ENCODE assay signal across 14 mouse cellular contexts in genomic region chr19:58850719-58851466, GRCm38 (mm10). TPM values are rescaled to one million over a fixed set of nuclear protein-coding genes. Genes with fewer than 3 reads are reported as not detected.
DNase-seq lines count a peak whose midpoint lies in the region; ATAC-seq and TF ChIP-seq lines count a peak whose summit lies in the region.
"Had no signal": no experiment of that assay in that cellular context is flagged by ENCODE, and none has a peak within 500 bp of the region (broad histone marks: within the 10 kb centered on the region; RNA-seq: fewer than 3 reads in every experiment).

No protein-coding gene starts in this region.

- no peak overlapping the region for H3K4me2 ChIP-seq in kidney, embryonic 16.5 days (replicated peaks; ENCODE audit: low read depth, low read length)
- peak overlapping the region; percentile 7; the same call in 1 of the 2 replicates for H3K4me2 ChIP-seq in CH12.LX (ENCODE audit: insufficient read depth, low read depth, poor library complexity, severe bottlenecking)
- no peak overlapping the region for H3K4me2 ChIP-seq in midbrain, embryonic 13.5 days (replicated peaks)
- H3K4me2 ChIP-seq: forebrain, embryonic 12.5 days; heart, embryonic 15.5 days; lung, embryonic 15.5 days had no signal

- no peaks in the 10 kb centered on the region for H3K9me3 ChIP-seq in kidney, embryonic 16.5 days (ENCODE audit: low read length)
- no peaks in the 10 kb centered on the region for H3K9me3 ChIP-seq in CH12.LX (replicated peaks; ENCODE audit: low read length)
- H3K9me3 ChIP-seq in midbrain, embryonic 13.5 days = no peaks in the 10 kb centered on the region
- H3K9me3 ChIP-seq: forebrain, embryonic 12.5 days; heart, embryonic 15.5 days; lung, embryonic 15.5 days had no signal

- TF ChIP-seq EP300 in CH12.LX (IDR thresholded peaks at IDR 0.05; ENCODE audit: low read length) = peak; percentile 72

- dilution Hi-C loops in CH12.LX (cut with MboI; ENCODE audit: extremely low pct_ligation_motif_present, extremely low pct_unique_long_range_greater_than_20kb, low sequenced_read_pairs) = no loop called here

- peak; percentile 30 to 63 for DNase-seq in kidney, postnatal 36 days
- peak; percentile 43 for DNase-seq in CH12.LX (ENCODE audit: extremely low read depth)
- DNase-seq in gastrocnemius, postnatal 25 days = peak; percentile 48
- DNase-seq in right cerebral cortex, postnatal 4 days = no peak
- no peak for DNase-seq in left cerebral cortex, postnatal 4 days
- DNase-seq: kidney, adult 18-20 months; thymus, postnatal 36 days had no signal

- intact Hi-C loops in left cerebral cortex, postnatal 4 days (cut with DNase I) = no loop called here

- H3K4me1 ChIP-seq in kidney, embryonic 16.5 days (ENCODE audit: insufficient read depth, low read length) = peaks cover 11% of the 10 kb centered on the region; the same call in 1 of the 2 replicates
- H3K4me1 ChIP-seq in CH12.LX (ENCODE audit: control insufficient read depth in 1 of 2, insufficient read depth in 2 of 2) = peaks cover 0 to 37% of the 10 kb centered on the region in 2 experiments; a peak in 3 of 4 replicates
- peaks cover 3% of the 10 kb centered on the region; the same call in 1 of the 2 replicates for H3K4me1 ChIP-seq in midbrain, embryonic 13.5 days (replicated peaks)
- H3K4me1 ChIP-seq: forebrain, embryonic 12.5 days; lung, embryonic 15.5 days had no signal

- H3K79me2 ChIP-seq in CH12.LX (replicated peaks; ENCODE audit: control insufficient read depth, extremely low read depth, insufficient read depth, poor library complexity, severe bottlenecking) = no peaks in the 10 kb centered on the region

- in situ Hi-C loops in CH12.LX (cut with MboI; ENCODE audit: low pct_ligation_motif_present, low pct_unique_long_range_greater_than_20kb, low sequenced_read_pairs) = no loop called here

- ATAC-seq in kidney, embryonic 16.5 days (ENCODE audit: low FRiP score, low TSS enrichment) = no peak
- ATAC-seq in megakaryocyte, adult 5-6 weeks (ENCODE audit: poor library complexity, severe bottlenecking) = peak; percentile 59
- no peak for ATAC-seq in midbrain, embryonic 13.5 days

- H3K27me3 ChIP-seq in kidney, embryonic 16.5 days (ENCODE audit: insufficient read depth, low read length) = no peaks in the 10 kb centered on the region
- H3K27me3 ChIP-seq in CH12.LX (replicated peaks) = no peaks in the 10 kb centered on the region
- H3K27me3 ChIP-seq in midbrain, embryonic 13.5 days = no peaks in the 10 kb centered on the region
- H3K27me3 ChIP-seq: forebrain, embryonic 12.5 days; heart, embryonic 15.5 days; lung, embryonic 15.5 days had no signal

- H3K27ac ChIP-seq in kidney, embryonic 16.5 days (ENCODE audit: low read length) = no peak overlapping the region
- H3K27ac ChIP-seq in CH12.LX (ENCODE audit: insufficient read depth, low read depth) = no peak overlapping the region
- H3K27ac ChIP-seq in midbrain, embryonic 13.5 days = no peak overlapping the region
- H3K27ac ChIP-seq: forebrain, embryonic 12.5 days; heart, embryonic 15.5 days; left cerebral cortex, adult 2 months; lung, embryonic 15.5 days had no signal

- no peak overlapping the region for H3K4me3 ChIP-seq in kidney, embryonic 16.5 days (ENCODE audit: low read length)
- no peak overlapping the region for H3K4me3 ChIP-seq in CH12.LX (replicated peaks in 1 of 3; ENCODE audit: low read depth in 2 of 3, low read length in 2 of 3, poor library complexity in 1 of 3)
- no peak overlapping the region for H3K4me3 ChIP-seq in midbrain, embryonic 13.5 days (replicated peaks)
- H3K4me3 ChIP-seq: forebrain, embryonic 12.5 days; heart, embryonic 15.5 days; left cerebral cortex, adult 2 months; lung, embryonic 15.5 days had no signal

- TF ChIP-seq RAD21 in CH12.LX (IDR thresholded peaks at IDR 0.05; ENCODE audit: low read depth, low read length) = no peak

- TF ChIP-seq POLR2A in CH12.LX (IDR thresholded peaks at IDR 0.05; ENCODE audit: low read depth, low read length) = no peak

- H3K36me3 ChIP-seq in kidney, embryonic 16.5 days (ENCODE audit: insufficient read depth, low read length) = peaks cover 3% of the 10 kb centered on the region; the same call in 1 of the 2 replicates
- H3K36me3 ChIP-seq in CH12.LX (replicated peaks in 1 of 2; ENCODE audit: control insufficient read depth in 1 of 2, insufficient read depth in 1 of 2, low read length in 1 of 2) = no peaks in the 10 kb centered on the region
- peaks cover 3% of the 10 kb centered on the region for H3K36me3 ChIP-seq in midbrain, embryonic 13.5 days
- H3K36me3 ChIP-seq: forebrain, embryonic 12.5 days; heart, embryonic 15.5 days; lung, embryonic 15.5 days had no signal

- 55% methylated on average over 5 of the region's 7 CpGs for WGBS in kidney, embryonic 16.5 days
- 74% methylated on average over 6 of the region's 7 CpGs for WGBS in midbrain, embryonic 13.5 days

- no peak overlapping the region for H3K9ac ChIP-seq in kidney, embryonic 16.5 days (replicated peaks; ENCODE audit: low read length)
- no peak overlapping the region for H3K9ac ChIP-seq in CH12.LX (ENCODE audit: insufficient read depth, low read depth)
- H3K9ac ChIP-seq in midbrain, embryonic 13.5 days (replicated peaks) = no peak overlapping the region
- H3K9ac ChIP-seq: forebrain, embryonic 12.5 days; heart, embryonic 15.5 days; lung, embryonic 15.5 days had no signal

- TF ChIP-seq CTCF in CH12.LX (conservative IDR thresholded peaks at IDR 0.05 in 1 of 2, IDR thresholded peaks at IDR 0.05 in 1 of 2; ENCODE audit: low read depth in 2 of 2, low read length in 2 of 2) = no peak

TF ChIP-seq in CH12.LX, 34 proteins besides CTCF, POLR2A, EP300 and RAD21:
- no peak for TF ChIP-seq ZKSCAN1 (IDR thresholded peaks at IDR 0.05; ENCODE audit: borderline replicate concordance, low read depth, low read length)
- TF ChIP-seq ZMIZ1 (IDR thresholded peaks at IDR 0.05; ENCODE audit: low read depth, low read length) = no peak
- 0 out of 2 replicates have a peak, but pooled peaks have one; percentile 34 for TF ChIP-seq CHD2 (IDR thresholded peaks at IDR 0.05; ENCODE audit: low read length)
- no peak for TF ChIP-seq E2F4 (IDR thresholded peaks at IDR 0.05; ENCODE audit: insufficient replicate concordance, low read depth, low read length)
- TF ChIP-seq IRF4 (IDR thresholded peaks at IDR 0.05; ENCODE audit: low read depth, low read length) = peak; percentile 79
- peak; percentile 71 for TF ChIP-seq JUND (conservative IDR thresholded peaks at IDR 0.05; ENCODE audit: low read depth, low read length)
- no peak for TF ChIP-seq MEF2A (IDR thresholded peaks at IDR 0.05; ENCODE audit: borderline replicate concordance, low read depth, low read length)
- no peak for TF ChIP-seq MAX (IDR thresholded peaks at IDR 0.05; ENCODE audit: low read length)
- no peak for TF ChIP-seq USF2 (conservative IDR thresholded peaks at IDR 0.05; ENCODE audit: low read depth, low read length)
- 0 out of 2 replicates have a peak, but pooled peaks have one; percentile 32 for TF ChIP-seq RCOR1 (conservative IDR thresholded peaks at IDR 0.05; ENCODE audit: low read depth, low read length)
- TF ChIP-seq NELFE (IDR thresholded peaks at IDR 0.05; ENCODE audit: low read depth, low read length) = no peak
- no peak for TF ChIP-seq HCFC1 (IDR thresholded peaks at IDR 0.05; ENCODE audit: low read depth, low read length)
- 0 out of 2 replicates have a peak, but pooled peaks have one; percentile 18 for TF ChIP-seq MAFK (IDR thresholded peaks at IDR 0.05; ENCODE audit: insufficient replicate concordance, low read length)
- TF ChIP-seq TBP (conservative IDR thresholded peaks at IDR 0.05; ENCODE audit: low read depth, low read length) = no peak
- TF ChIP-seq PAX5 (IDR thresholded peaks at IDR 0.05; ENCODE audit: low read length) = no peak
- no peak for TF ChIP-seq CHD1 (IDR thresholded peaks at IDR 0.05; ENCODE audit: low read depth, low read length)
- no peak for TF ChIP-seq ZC3H11A (IDR thresholded peaks at IDR 0.05; ENCODE audit: low read depth, low read length)
- TF ChIP-seq MXI1 (IDR thresholded peaks at IDR 0.05; ENCODE audit: low read depth, low read length) = no peak
- no peak for TF ChIP-seq UBTF (IDR thresholded peaks at IDR 0.05; ENCODE audit: low read depth, low read length)
- no peak for TF ChIP-seq ELF1 (IDR thresholded peaks at IDR 0.05; ENCODE audit: low read depth, low read length)
- peak; percentile 68 for TF ChIP-seq ETS1 (conservative IDR thresholded peaks at IDR 0.05; ENCODE audit: low read depth, low read length)
- TF ChIP-seq POLR2AphosphoS2 (IDR thresholded peaks at IDR 0.05; ENCODE audit: low read depth, low read length) = no peak
- TF ChIP-seq ZNF384 (IDR thresholded peaks at IDR 0.05; ENCODE audit: low read depth, low read length) = no peak
- TF ChIP-seq SMC3 (IDR thresholded peaks at IDR 0.05; ENCODE audit: low read depth, low read length) = no peak; the same call in 1 of the 2 replicates
- no peak for TF ChIP-seq SIN3A (IDR thresholded peaks at IDR 0.05; ENCODE audit: low read length)
- no peak for TF ChIP-seq NRF1 (IDR thresholded peaks at IDR 0.05; ENCODE audit: low read depth, low read length)
- TF ChIP-seq MAZ (IDR thresholded peaks at IDR 0.05; ENCODE audit: low read depth, low read length) = no peak
- TF ChIP-seq USF1 (IDR thresholded peaks at IDR 0.05; ENCODE audit: low read depth, low read length) = no peak
- TF ChIP-seq JUN (IDR thresholded peaks at IDR 0.05; ENCODE audit: insufficient read depth, low read depth, low read length) = peak; percentile 43
- TF ChIP-seq TCF12 (IDR thresholded peaks at IDR 0.05; ENCODE audit: low read depth, low read length) = peak; percentile 67
- TF ChIP-seq KAT2A (IDR thresholded peaks at IDR 0.05; ENCODE audit: insufficient replicate concordance, low read length) = no peak
- no peak for TF ChIP-seq MYC (IDR thresholded peaks at IDR 0.05; ENCODE audit: low read depth, low read length)
- 0 out of 2 replicates have a peak, but pooled peaks have one; percentile 48 for TF ChIP-seq BHLHE40 (IDR thresholded peaks at IDR 0.05; ENCODE audit: low read depth, low read length)
- no peak for TF ChIP-seq GABPA (IDR thresholded peaks at IDR 0.05; ENCODE audit: insufficient replicate concordance, low read depth, low read length)

RNA-seq across cellular contexts. Expression of gene 1700019N19Rik, which starts 56.6 kb away (rescaled TPM):
- not detected in 2 replicates for polyA plus RNA-seq in kidney, embryonic 16.5 days (2015; fragmentation: Nextera tagmentation; extraction: Ambion mirVana)
- total RNA-seq in CH12.LX (2012; rRNA removed) (1.1 and 1.4 TPM in 2 replicates), CH12.LX (2014; rRNA removed) (0.53 and 0.83 TPM in 2 replicates)
- polyA plus RNA-seq in CH12.LX (2012; ENCODE audit: insufficient read length, low read depth) = 0.50 and 0.89 TPM in 2 replicates
- not detected for total RNA-seq in gastrocnemius, postnatal 25 days (2021)
- total RNA-seq in megakaryocyte, adult 5-6 weeks (2015) = not detected in 2 replicates
- total RNA-seq in megakaryocyte, adult 5-6 weeks (2017) = not detected in 2 replicates
- polyA plus RNA-seq in midbrain, embryonic 13.5 days (2015; fragmentation: Nextera tagmentation; extraction: Ambion mirVana) = not detected in 2 replicates
- not detected for total RNA-seq in left cerebral cortex, postnatal 4 days (2021)
- total RNA-seq: left cerebral cortex, adult 2 months had no signal
- polyA plus RNA-seq: forebrain, embryonic 12.5 days; heart, embryonic 15.5 days; lung, embryonic 15.5 days had no signal

Comparison
In these comparisons a context has a peak if more than half of its experiments do, and no peak if none do; other contexts are left out.
1. DNase-seq: peak in kidney, postnatal 36 days (2 of 2), CH12.LX (single experiment) and gastrocnemius, postnatal 25 days (single experiment); none in right cerebral cortex, postnatal 4 days (single experiment) and left cerebral cortex, postnatal 4 days (single experiment).